Mouse (Mus musculus): ENCODE data around the gene Tmem88. TPM values are rescaled to one million over a fixed set of nuclear protein-coding genes. Genes with fewer than 3 reads are reported as not detected.
A peak's percentile ranks its signal among the peaks of the same experiment; 100 is the strongest.

Gene Tmem88
- polyA plus RNA-seq, 1 experiment from 2014 or later, result 4.7 TPM

GRCm38 (mm10) chr11:69382478-69383105 is 15.4 kb downstream of the Tmem88 start:
- no peak for ATAC-seq
- Histone ChIP-seq H3K9ac (ENCODE audit: low read length) (no peak overlapping the region), H3K36me3 (ENCODE audit: control insufficient read depth, insufficient read depth, low read length) (no peaks in the 10 kb centered on the region), H3K27me3 (replicated peaks; ENCODE audit: control insufficient read depth, insufficient read depth, low read length) (no peaks in the 10 kb centered on the region), H3K4me2 (ENCODE audit: low read length) (no peak overlapping the region), H3K27ac (ENCODE audit: low read depth, low read length) (no peak overlapping the region), H3K4me1 (ENCODE audit: control insufficient read depth, insufficient read depth, low read length) (no peaks in the 10 kb centered on the region; the same call in 1 of the 2 replicates), H3K9me3 (replicated peaks; ENCODE audit: control insufficient read depth, low read length) (no peaks in the 10 kb centered on the region), H3K4me3 (ENCODE audit: low read depth, low read length) (no peak overlapping the region)
- 60% methylated on average over 10 of the region's 10 CpGs for WGBS
- no peak for DNase-seq (ENCODE audit: low spot score)

- Histone ChIP-seq H3K4me3 (ENCODE audit: low read depth, low read length) (no peak overlapping the region), H3K27ac (ENCODE audit: low read depth, low read length) (no peak overlapping the region), H3K9ac (ENCODE audit: low read length) (no peak overlapping the region), H3K27me3 (replicated peaks; ENCODE audit: control insufficient read depth, insufficient read depth, low read length) (no peaks in the 10 kb centered on the region), H3K4me2 (ENCODE audit: low read length) (no peak overlapping the region), H3K36me3 (ENCODE audit: control insufficient read depth, insufficient read depth, low read length) (no peaks in the 10 kb centered on the region), H3K9me3 (replicated peaks; ENCODE audit: control insufficient read depth, low read length) (no peaks in the 10 kb centered on the region), H3K4me1 (ENCODE audit: control insufficient read depth, insufficient read depth, low read length) (no peaks in the 10 kb centered on the region; the same call in 1 of the 2 replicates)
- 81% methylated on average over 6 of the region's 6 CpGs for WGBS
- ATAC-seq (no peak), DNase-seq (ENCODE audit: low spot score) (no peak)
These were observed 16.7 kb downstream of the Tmem88 start for GRCm38 (mm10) chr11:69381356-69381755.

GRCm38 (mm10) chr11:69379600-69379999 is 18.4 kb downstream of the Tmem88 start:
- ATAC-seq, result no peak
- no peaks in the 10 kb centered on the region; the same call in 1 of the 2 replicates for H3K4me1 ChIP-seq (ENCODE audit: control insufficient read depth, insufficient read depth, low read length)
- no peak overlapping the region for H3K4me3 ChIP-seq (ENCODE audit: low read depth, low read length)
- no peaks in the 10 kb centered on the region for H3K27me3 ChIP-seq (replicated peaks; ENCODE audit: control insufficient read depth, insufficient read depth, low read length)
- no peak for DNase-seq (ENCODE audit: low spot score)
- 81% methylated on average over 3 of the region's 3 CpGs for WGBS
- H3K36me3 ChIP-seq (ENCODE audit: control insufficient read depth, insufficient read depth, low read length), result 0 out of 2 replicates have a peak, but pooled peaks cover 3% of the 10 kb centered on the region
- no peak overlapping the region for H3K9ac ChIP-seq (ENCODE audit: low read length)
- H3K27ac ChIP-seq (ENCODE audit: low read depth, low read length), result no peak overlapping the region
- H3K9me3 ChIP-seq (replicated peaks; ENCODE audit: control insufficient read depth, low read length), result no peaks in the 10 kb centered on the region
- H3K4me2 ChIP-seq (ENCODE audit: low read length), result no peak overlapping the region

- Histone ChIP-seq H3K4me1 (ENCODE audit: control insufficient read depth, insufficient read depth, low read length) (no peaks in the 10 kb centered on the region; the same call in 1 of the 2 replicates), H3K27ac (ENCODE audit: low read depth, low read length) (no peak overlapping the region), H3K36me3 (ENCODE audit: control insufficient read depth, insufficient read depth, low read length) (peaks cover 8% of the 10 kb centered on the region; the same call in 1 of the 2 replicates), H3K9ac (ENCODE audit: low read length) (no peak overlapping the region), H3K27me3 (replicated peaks; ENCODE audit: control insufficient read depth, insufficient read depth, low read length) (no peaks in the 10 kb centered on the region), H3K9me3 (replicated peaks; ENCODE audit: control insufficient read depth, low read length) (no peaks in the 10 kb centered on the region), H3K4me3 (ENCODE audit: low read depth, low read length) (no peak overlapping the region), H3K4me2 (ENCODE audit: low read length) (no peak overlapping the region)
- 79% methylated on average over 3 of the region's 3 CpGs for WGBS
- ATAC-seq, result no peak
- no peak for DNase-seq (ENCODE audit: low spot score)
These were observed 20.3 kb downstream of the Tmem88 start for GRCm38 (mm10) chr11:69377766-69378165.

DNA sequence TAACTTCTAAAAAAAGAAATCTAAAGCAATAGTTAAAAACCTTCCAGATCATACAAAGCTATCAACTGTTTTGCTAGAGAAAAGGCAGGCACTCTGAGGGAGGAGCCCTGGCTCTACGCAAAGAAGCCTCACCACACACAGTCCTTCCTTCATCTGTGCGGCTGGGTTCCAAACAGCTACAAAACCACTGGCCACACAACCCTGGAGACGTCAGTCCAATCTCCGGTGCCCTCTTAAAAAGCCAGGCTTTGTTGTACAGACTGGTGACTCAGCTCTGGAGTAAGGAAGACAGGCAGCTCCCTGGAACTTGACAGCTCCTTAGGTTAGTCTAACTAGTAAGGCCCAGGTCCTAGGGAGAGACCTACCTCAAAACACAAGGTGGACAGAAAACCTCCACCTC is 22.4 kb downstream of the Tmem88 start:
- peaks cover 19% of the 10 kb centered on the region for H3K4me1 ChIP-seq (ENCODE audit: control insufficient read depth, insufficient read depth, low read length)
- H3K36me3 ChIP-seq (ENCODE audit: control insufficient read depth, insufficient read depth, low read length), result peaks cover 8% of the 10 kb centered on the region; the same call in 1 of the 2 replicates
- WGBS, result 88% methylated on average over 4 of the region's 4 CpGs
- no peak overlapping the region for H3K9ac ChIP-seq (ENCODE audit: low read length)
- H3K27ac ChIP-seq (ENCODE audit: low read depth, low read length), result no peak overlapping the region
- ATAC-seq (no peak), DNase-seq (ENCODE audit: low spot score) (no peak)
- no peak overlapping the region for H3K4me3 ChIP-seq (ENCODE audit: low read depth, low read length)
- no peaks in the 10 kb centered on the region for H3K9me3 ChIP-seq (replicated peaks; ENCODE audit: control insufficient read depth, low read length)
- no peak overlapping the region for H3K4me2 ChIP-seq (ENCODE audit: low read length)
- no peaks in the 10 kb centered on the region for H3K27me3 ChIP-seq (replicated peaks; ENCODE audit: control insufficient read depth, insufficient read depth, low read length)

GRCm38 (mm10) chr11:69373223-69373965 is 24.6 kb downstream of the Tmem88 start:
- no peaks in the 10 kb centered on the region for H3K9me3 ChIP-seq (replicated peaks; ENCODE audit: control insufficient read depth, low read length)
- no peaks in the 10 kb centered on the region for H3K27me3 ChIP-seq (replicated peaks; ENCODE audit: control insufficient read depth, insufficient read depth, low read length)
- no peak overlapping the region for H3K4me2 ChIP-seq (ENCODE audit: low read length)
- WGBS, result 94% methylated on average over 16 of the region's 16 CpGs
- no peak overlapping the region for H3K9ac ChIP-seq (ENCODE audit: low read length)
- peaks cover 8% of the 10 kb centered on the region; the same call in 1 of the 2 replicates for H3K36me3 ChIP-seq (ENCODE audit: control insufficient read depth, insufficient read depth, low read length)
- no peak overlapping the region for H3K4me3 ChIP-seq (ENCODE audit: low read depth, low read length)
- DNase-seq (ENCODE audit: low spot score), result no peak
- H3K4me1 ChIP-seq (ENCODE audit: control insufficient read depth, insufficient read depth, low read length), result peaks cover 20% of the 10 kb centered on the region
- no peak for ATAC-seq
- H3K27ac ChIP-seq (ENCODE audit: low read depth, low read length), result peak overlapping the region; percentile 88; the same call in 1 of the 2 replicates

DNA sequence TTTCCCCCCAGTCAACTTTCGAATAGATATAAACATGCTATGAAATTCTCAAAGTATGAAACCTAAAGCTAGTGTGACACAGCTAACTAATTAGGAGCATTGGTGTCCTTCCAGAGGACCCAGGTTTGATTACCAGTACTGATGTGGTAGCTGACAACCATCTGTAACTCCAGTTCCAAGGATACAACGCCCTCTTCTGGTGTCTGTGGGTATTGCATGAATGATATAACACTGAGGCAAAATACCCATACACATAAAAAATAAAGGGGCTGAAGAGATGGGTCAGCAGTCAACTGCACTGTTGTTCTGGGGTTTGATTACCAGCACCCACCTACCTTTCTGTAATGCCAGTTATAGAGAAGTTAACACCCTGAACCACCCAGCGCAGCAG is 25.3 kb downstream of the Tmem88 start:
- no peak for DNase-seq (ENCODE audit: low spot score)

DNA sequence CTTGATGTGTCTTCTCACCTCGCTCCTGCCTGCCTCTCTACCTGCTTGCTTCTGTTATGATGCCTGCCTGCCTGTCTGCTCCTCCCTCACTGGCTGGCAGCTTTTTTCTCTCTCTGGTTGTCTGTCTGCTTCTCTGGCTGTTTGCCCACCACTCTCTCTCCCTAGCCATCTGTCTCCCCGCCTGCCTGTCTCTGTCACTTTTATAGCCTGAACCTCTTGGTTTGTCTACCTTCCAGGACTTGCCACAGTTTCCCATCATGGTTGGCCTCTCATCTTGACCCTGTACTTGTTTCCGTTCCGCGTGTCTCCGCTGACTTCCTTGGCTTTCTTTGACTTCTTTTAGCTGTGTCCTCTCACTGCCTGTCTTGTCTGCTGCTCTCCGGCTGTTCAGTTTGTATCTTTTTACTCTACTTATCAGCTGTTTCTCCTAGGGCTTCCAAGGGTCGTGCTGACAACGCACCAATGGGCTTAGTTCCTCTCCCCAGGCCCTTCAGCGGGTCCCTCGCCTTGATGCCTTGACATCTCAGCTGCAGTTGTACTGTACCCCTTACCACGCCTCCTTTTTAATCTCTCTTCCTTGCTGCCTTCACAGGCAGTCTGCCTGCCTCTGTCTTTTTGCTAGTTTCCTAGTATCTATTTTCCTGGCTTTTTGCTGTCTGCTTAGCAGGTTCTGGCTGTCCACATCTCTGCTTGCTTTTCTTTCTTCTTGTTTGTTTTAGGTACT is 25.8 kb downstream of the Tmem88 start:
- Histone ChIP-seq H3K27ac (ENCODE audit: low read depth, low read length) (peak overlapping the region; percentile 88), H3K9me3 (replicated peaks; ENCODE audit: control insufficient read depth, low read length) (no peaks in the 10 kb centered on the region), H3K4me2 (ENCODE audit: low read length) (peak overlapping the region; percentile 28), H3K27me3 (replicated peaks; ENCODE audit: control insufficient read depth, insufficient read depth, low read length) (no peaks in the 10 kb centered on the region), H3K4me3 (ENCODE audit: low read depth, low read length) (0 out of 2 replicates have a peak overlapping the region, but pooled peaks have one; percentile 4), H3K4me1 (ENCODE audit: control insufficient read depth, insufficient read depth, low read length) (peaks cover 23% of the 10 kb centered on the region), H3K9ac (ENCODE audit: low read length) (no peak overlapping the region; the same call in 1 of the 2 replicates), H3K36me3 (ENCODE audit: control insufficient read depth, insufficient read depth, low read length) (peaks cover 8% of the 10 kb centered on the region; the same call in 1 of the 2 replicates)
- 36% methylated on average over 12 of the region's 12 CpGs for WGBS
- DNase-seq (ENCODE audit: low spot score), result peak; percentile 87
- peak; percentile 49 for ATAC-seq

More for the DNA sequence above, 25.3 kb downstream of the Tmem88 start:
- Histone ChIP-seq H3K36me3 (ENCODE audit: control insufficient read depth, insufficient read depth, low read length) (peaks cover 8% of the 10 kb centered on the region; the same call in 1 of the 2 replicates), H3K27me3 (replicated peaks; ENCODE audit: control insufficient read depth, insufficient read depth, low read length) (no peaks in the 10 kb centered on the region), H3K4me2 (ENCODE audit: low read length) (no peak overlapping the region), H3K4me1 (ENCODE audit: control insufficient read depth, insufficient read depth, low read length) (peaks cover 23% of the 10 kb centered on the region), H3K27ac (ENCODE audit: low read depth, low read length) (peak overlapping the region; percentile 88), H3K9me3 (replicated peaks; ENCODE audit: control insufficient read depth, low read length) (no peaks in the 10 kb centered on the region), H3K4me3 (ENCODE audit: low read depth, low read length) (no peak overlapping the region), H3K9ac (ENCODE audit: low read length) (no peak overlapping the region)
- ATAC-seq, result no peak
- WGBS, result 67% methylated on average over 3 of the region's 3 CpGs

Data from forebrain, embryonic 14.5 days (tissue).